Mouse (Mus musculus) intestine, postnatal 0 days (tissue): Measurements from ENCODE around the gene A730009L09Rik. TPM values are rescaled to one million over a fixed set of nuclear protein-coding genes. Genes with fewer than 3 reads are reported as not detected.

Experiments used
- ATAC-seq: fragments of 200-750 bp; cut with Nextera tagmentation; 2 replicates; pipeline ENCODE4 v1.8.0; 2017; ENCODE audit warnings: mild to moderate bottlenecking, moderate TSS enrichment, moderate library complexity
- H3K27ac ChIP-seq: fragments of 300-500 bp; sonication (generic); 2 replicates; pipeline ENCODE4 v1.5.1; 2014; ENCODE audit warnings: mild to moderate bottlenecking, low read depth, low read length, moderate library complexity
- H3K27me3 ChIP-seq: fragments of 300-500 bp; sonication (generic); replicated peaks from 2 replicates; pipeline ENCODE4 v1.6.1; 2014; ENCODE audit warnings: low read length, mixed read lengths; ENCODE audit not compliant: control insufficient read depth, insufficient read depth
- H3K36me3 ChIP-seq: fragments of 300-500 bp; sonication (generic); 2 replicates; pipeline ENCODE4 v1.6.1; 2014; ENCODE audit warnings: mild to moderate bottlenecking, moderate library complexity; ENCODE audit not compliant: control insufficient read depth, insufficient read depth
- H3K4me1 ChIP-seq: fragments of 300-500 bp; sonication (generic); replicated peaks from 2 replicates; pipeline ENCODE4 v1.6.1; 2014; ENCODE audit warnings: antibody characterized with exemption, low read length, mixed read lengths; ENCODE audit not compliant: control insufficient read depth, insufficient read depth
- H3K4me2 ChIP-seq: fragments of 300-500 bp; sonication (generic); replicated peaks from 2 replicates; pipeline ENCODE4 v1.6.1; 2014; ENCODE audit warnings: low read depth, mild to moderate bottlenecking, moderate library complexity
- H3K4me3 ChIP-seq: fragments of 300-500 bp; sonication (generic); 2 replicates; pipeline ENCODE4 v1.5.1; 2014; ENCODE audit warnings: low read depth, low read length
- H3K9ac ChIP-seq: fragments of 300-500 bp; sonication (generic); 2 replicates; pipeline ENCODE4 v1.6.1; 2014; ENCODE audit warnings: mild to moderate bottlenecking, low read depth, low read length
- H3K9me3 ChIP-seq: fragments of 300-500 bp; sonication (generic); 2 replicates; pipeline ENCODE4 v1.6.1; 2016; ENCODE audit warnings: mixed run types; ENCODE audit not compliant: control insufficient read depth
- CTCF ChIP-seq: sonication (generic); IDR thresholded peaks from 2 replicates; pipeline ENCODE4 v1.5.1; 2016; ENCODE audit warnings: low read depth, mild to moderate bottlenecking, control low read depth, antibody characterized with exemption, moderate library complexity
- WGBS: fragments of 180-500 bp; shearing (Covaris S2); extraction: QIAGEN DNeasy Blood & Tissue Kit; methylation state at CpG from one replicate; pipeline ENCODE4 v1.1.7; 2014; 5-methylcytosine and 5-hydroxymethylcytosine counted together
- polyA plus RNA-seq: library from polyadenylated mRNA; unstranded; fragments of >200 nt; fragmentation: Nextera tagmentation; extraction: Ambion mirVana; gene quantifications from 2 replicates; pipeline ENCODE4 v1.2.1, GENCODE M21; 2015

A730009L09Rik gene
- polyA plus RNA-seq, 1 experiment from 2014 or later, result not detected

- H3K27ac ChIP-seq, result no peak overlapping the region
- no peak for TF ChIP-seq CTCF
- H3K4me1 ChIP-seq, result no peaks in the 10 kb centered on the region
- no peaks in the 10 kb centered on the region for H3K9me3 ChIP-seq
- H3K4me2 ChIP-seq, result no peak overlapping the region
- H3K27me3 ChIP-seq, result no peaks in the 10 kb centered on the region
- H3K36me3 ChIP-seq, result no peaks in the 10 kb centered on the region
- no peak overlapping the region for H3K4me3 ChIP-seq
- no peak overlapping the region for H3K9ac ChIP-seq
- 84% methylated on average over 1 of the region's 1 CpGs for WGBS
- no peak for ATAC-seq
These were observed 37.4 kb upstream of the A730009L09Rik start for GRCm38 (mm10) chr16:84477528-84477927.

GRCm38 (mm10) chr16:84477952-84478351 lies 37.0 kb upstream of the A730009L09Rik start:
- 76% methylated on average over 6 of the region's 6 CpGs for WGBS
- no peak for TF ChIP-seq CTCF
- no peaks in the 10 kb centered on the region for H3K9me3 ChIP-seq
- H3K4me2 ChIP-seq, result no peak overlapping the region
- no peak overlapping the region for H3K27ac ChIP-seq
- H3K9ac ChIP-seq, result no peak overlapping the region
- no peak overlapping the region for H3K4me3 ChIP-seq
- no peaks in the 10 kb centered on the region for H3K36me3 ChIP-seq
- no peaks in the 10 kb centered on the region for H3K27me3 ChIP-seq
- no peak for ATAC-seq
- no peaks in the 10 kb centered on the region for H3K4me1 ChIP-seq

DNA sequence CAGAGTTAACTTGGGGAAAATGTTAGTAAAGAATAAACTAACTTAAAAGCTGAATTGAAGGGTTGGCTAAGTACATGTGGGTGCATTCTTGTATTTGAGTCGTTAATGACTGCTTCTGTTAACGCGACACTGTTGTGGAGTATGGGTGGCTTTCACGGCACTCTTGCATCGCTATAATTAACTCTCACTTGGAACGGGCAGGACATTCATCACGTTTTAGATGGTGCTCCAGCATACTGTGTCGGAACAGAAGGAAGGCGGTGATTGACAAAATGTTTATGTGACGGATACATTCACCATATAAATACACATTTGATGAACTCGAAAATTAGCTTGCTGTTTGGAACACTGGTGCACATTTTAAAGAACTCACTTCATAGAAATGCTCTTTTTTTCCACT lies 29.0 kb upstream of the A730009L09Rik start:
- Histone ChIP-seq H3K27me3 (no peaks in the 10 kb centered on the region), H3K4me3 (no peak overlapping the region), H3K36me3 (no peaks in the 10 kb centered on the region), H3K27ac (no peak overlapping the region), H3K4me1 (no peaks in the 10 kb centered on the region), H3K9me3 (no peaks in the 10 kb centered on the region), H3K4me2 (no peak overlapping the region), H3K9ac (no peak overlapping the region)
- no peak for TF ChIP-seq CTCF
- ATAC-seq, result no peak
- 79% methylated on average over 11 of the region's 11 CpGs for WGBS

- H3K9ac ChIP-seq, result no peak overlapping the region
- H3K4me1 ChIP-seq, result no peaks in the 10 kb centered on the region
- H3K27ac ChIP-seq, result no peak overlapping the region
- ATAC-seq, result no peak
- WGBS, result 71% methylated on average over 3 of the region's 3 CpGs
- H3K36me3 ChIP-seq, result no peaks in the 10 kb centered on the region
- H3K9me3 ChIP-seq, result no peaks in the 10 kb centered on the region
- no peak overlapping the region for H3K4me3 ChIP-seq
- no peaks in the 10 kb centered on the region for H3K27me3 ChIP-seq
- H3K4me2 ChIP-seq, result no peak overlapping the region
- no peak for TF ChIP-seq CTCF
These were observed 20.1 kb upstream of the A730009L09Rik start for GRCm38 (mm10) chr16:84494818-84495217.

- Histone ChIP-seq H3K4me3 (no peak overlapping the region), H3K4me1 (no peaks in the 10 kb centered on the region), H3K27me3 (no peaks in the 10 kb centered on the region), H3K36me3 (no peaks in the 10 kb centered on the region), H3K27ac (no peak overlapping the region), H3K4me2 (no peak overlapping the region), H3K9ac (no peak overlapping the region), H3K9me3 (no peaks in the 10 kb centered on the region)
- no peak for ATAC-seq
- WGBS, result 38% methylated on average over 2 of the region's 2 CpGs
- peak; percentile 55 for TF ChIP-seq CTCF
These were observed 19.5 kb upstream of the A730009L09Rik start for GRCm38 (mm10) chr16:84495438-84495837.

GRCm38 (mm10) chr16:84507681-84508080 lies 7.2 kb upstream of the A730009L09Rik start:
- Histone ChIP-seq H3K4me1 (no peaks in the 10 kb centered on the region), H3K27ac (no peak overlapping the region), H3K9me3 (no peaks in the 10 kb centered on the region), H3K4me3 (no peak overlapping the region), H3K27me3 (no peaks in the 10 kb centered on the region), H3K36me3 (no peaks in the 10 kb centered on the region), H3K9ac (no peak overlapping the region), H3K4me2 (no peak overlapping the region)
- ATAC-seq, result no peak
- WGBS, result 72% methylated on average over 4 of the region's 4 CpGs
- TF ChIP-seq CTCF, result no peak
